Mouse (Mus musculus) liver, embryonic 16.5 days (tissue): ENCODE data around the gene Gm128. TPM values are rescaled to one million over a fixed set of nuclear protein-coding genes. Genes with fewer than 3 reads are reported as not detected.
"Not testable (repeated sequence)": the region's sequence is repeated elsewhere in the genome, so short reads cannot be mapped to it uniquely, and the experiment has no call there.

Source experiments
- ATAC-seq: fragments of 200-750 bp; cut with Nextera tagmentation; 2 replicates; pipeline ENCODE4 v1.8.0; 2017; ENCODE audit warnings: low read depth, mild to moderate bottlenecking, moderate number of reproducible peaks, moderate library complexity
- H3K27ac ChIP-seq: fragments of 300-500 bp; sonication (generic); 2 replicates; pipeline ENCODE4 v1.5.1; 2014; ENCODE audit warnings: mild to moderate bottlenecking, low read length
- H3K27me3 ChIP-seq: fragments of 300-500 bp; sonication (generic); 2 replicates; pipeline ENCODE4 v1.6.1; 2014; ENCODE audit warnings: low read depth, low read length, mixed read lengths; ENCODE audit not compliant: control insufficient read depth, insufficient read depth
- H3K36me3 ChIP-seq: fragments of 300-500 bp; sonication (generic); 2 replicates; pipeline ENCODE4 v1.6.1; 2014; ENCODE audit warnings: mild to moderate bottlenecking; ENCODE audit not compliant: control insufficient read depth, insufficient read depth
- H3K4me1 ChIP-seq: fragments of 300-500 bp; sonication (generic); 2 replicates; pipeline ENCODE4 v1.6.1; 2014; ENCODE audit warnings: low read depth, low read length, mixed read lengths; ENCODE audit not compliant: control insufficient read depth
- H3K4me2 ChIP-seq: fragments of 300-500 bp; sonication (generic); 2 replicates; pipeline ENCODE4 v1.6.1; 2014; ENCODE audit warnings: low read depth, low read length, mixed read lengths
- H3K4me3 ChIP-seq: fragments of 300-500 bp; sonication (generic); 2 replicates; pipeline ENCODE4 v1.5.1; 2014; ENCODE audit warnings: low read depth, mild to moderate bottlenecking, low read length
- H3K9ac ChIP-seq: fragments of 300-500 bp; sonication (generic); 2 replicates; pipeline ENCODE4 v1.6.1; 2014; ENCODE audit warnings: low read depth, low read length
- H3K9me3 ChIP-seq: fragments of 300-500 bp; sonication (generic); replicated peaks from 2 replicates; pipeline ENCODE4 v1.6.1; 2016; ENCODE audit warnings: low read length; ENCODE audit not compliant: control insufficient read depth
- WGBS: fragments of 180-500 bp; shearing (Covaris S2); extraction: QIAGEN DNeasy Blood & Tissue Kit; methylation state at CpG from one replicate; pipeline ENCODE4 v1.1.7; 2014; ENCODE audit not compliant: insufficient replicate concordance; 5-methylcytosine and 5-hydroxymethylcytosine counted together
- polyA plus RNA-seq: library from polyadenylated mRNA; unstranded; fragments of >200 nt; fragmentation: Nextera tagmentation; extraction: Ambion mirVana; gene quantifications from 2 replicates; pipeline ENCODE4 v1.2.1, GENCODE M21; 2015

Gene Gm128
- polyA plus RNA-seq, 1 experiment from 2014 or later: 0.07 TPM

DNA sequence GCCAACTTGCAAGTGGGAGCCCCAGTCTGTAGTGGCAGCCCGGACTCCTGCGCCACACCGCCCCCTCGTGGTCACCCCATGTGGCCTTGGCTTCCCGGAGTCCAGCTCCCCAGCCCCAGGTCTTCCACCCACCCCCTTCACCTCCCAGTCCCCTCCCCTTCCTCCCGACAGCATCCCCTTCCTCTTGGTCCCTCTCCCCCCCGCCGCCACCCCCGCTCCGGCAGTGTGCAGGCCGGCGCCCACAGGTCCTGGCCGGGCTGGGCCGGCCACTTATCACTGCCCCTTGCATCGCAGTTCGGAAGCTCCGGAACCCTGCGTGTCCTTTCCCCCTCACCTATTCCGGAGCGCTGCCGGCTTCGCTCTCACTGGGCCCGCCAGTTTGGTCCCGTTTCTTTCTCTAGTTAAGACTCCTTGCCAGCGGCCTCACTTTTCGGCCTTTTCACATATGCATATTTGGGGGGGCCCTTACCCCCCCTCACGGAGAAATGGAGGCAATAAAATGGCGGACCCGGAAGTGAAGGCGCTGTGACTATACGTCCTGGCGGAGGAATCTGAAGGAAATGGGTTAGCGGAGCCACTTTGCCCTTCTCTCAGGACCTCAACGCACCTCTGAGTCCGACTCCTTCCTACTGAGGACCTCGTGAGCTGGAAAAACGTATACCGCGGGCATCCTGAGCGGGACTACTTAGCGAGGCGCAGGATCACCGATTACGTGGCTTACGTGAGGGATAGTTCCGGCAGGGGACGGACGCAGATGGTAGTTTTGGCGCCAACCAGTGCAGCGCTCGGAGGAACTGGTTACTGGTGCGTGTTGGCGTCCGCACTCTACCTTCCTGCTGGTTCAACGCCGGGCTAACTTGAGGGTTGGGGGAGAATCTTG, 23.9 kb downstream of the Gm128 start, which contains the start of gene Gabpb2:
Gene Gabpb2, minus strand, starts transcription at position 662 of the 880 bp plus-strand sequence.
- peak within 1 kb of the TSS; percentile 95 for H3K27ac ChIP-seq
- peak; percentile 85 for ATAC-seq
- under 1% methylated on average over 55 of the region's 56 CpGs for WGBS
- no peaks in the 10 kb centered on the region for H3K27me3 ChIP-seq
- H3K9ac ChIP-seq: peak within 1 kb of the TSS; percentile 94
- H3K36me3 ChIP-seq: peaks cover 12% of the 10 kb centered on the region
- H3K4me1 ChIP-seq: peaks cover 24% of the 10 kb centered on the region
- no peaks in the 10 kb centered on the region for H3K9me3 ChIP-seq
- H3K4me2 ChIP-seq: peak within 1 kb of the TSS; percentile 78
- H3K4me3 ChIP-seq: peak within 1 kb of the TSS; percentile 93

DNA sequence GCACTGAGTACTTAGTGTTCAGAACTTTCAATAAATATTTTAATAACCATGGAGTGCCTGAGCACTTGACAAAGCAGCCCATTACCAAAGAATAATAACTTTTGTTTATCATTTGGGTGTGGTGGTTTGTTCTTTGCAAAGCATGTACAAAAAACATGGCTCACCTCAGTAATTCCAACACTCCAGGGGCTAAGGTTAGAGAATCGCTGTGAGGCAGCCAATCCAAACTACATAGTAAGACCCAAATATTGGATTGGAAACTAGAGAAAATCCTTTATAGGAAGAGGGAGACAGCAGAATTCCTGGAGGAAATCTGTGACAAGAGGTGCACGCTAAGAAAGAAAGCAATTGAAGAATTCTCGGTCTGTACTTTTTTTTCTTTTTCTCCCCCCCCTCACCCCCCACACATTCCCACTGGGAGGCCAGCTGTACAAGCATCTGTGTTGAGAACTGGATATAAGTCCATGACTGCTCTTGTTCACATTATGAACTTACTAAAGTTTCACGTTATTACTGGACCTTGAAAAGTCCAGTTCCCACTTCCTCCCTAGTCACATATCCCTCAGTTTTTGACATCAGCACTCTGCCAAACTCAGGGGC, 24.6 kb downstream of the Gm128 start:
- H3K4me1 ChIP-seq: peaks cover 24% of the 10 kb centered on the region
- 14% methylated on average over 4 of the region's 4 CpGs for WGBS
- peak overlapping the region; percentile 93 for H3K4me3 ChIP-seq
- no peaks in the 10 kb centered on the region for H3K9me3 ChIP-seq
- H3K27me3 ChIP-seq: no peaks in the 10 kb centered on the region
- H3K9ac ChIP-seq: peak overlapping the region; percentile 94
- peak overlapping the region; percentile 78 for H3K4me2 ChIP-seq
- no peak for ATAC-seq
- peak overlapping the region; percentile 95 for H3K27ac ChIP-seq
- peaks cover 12% of the 10 kb centered on the region for H3K36me3 ChIP-seq

DNA sequence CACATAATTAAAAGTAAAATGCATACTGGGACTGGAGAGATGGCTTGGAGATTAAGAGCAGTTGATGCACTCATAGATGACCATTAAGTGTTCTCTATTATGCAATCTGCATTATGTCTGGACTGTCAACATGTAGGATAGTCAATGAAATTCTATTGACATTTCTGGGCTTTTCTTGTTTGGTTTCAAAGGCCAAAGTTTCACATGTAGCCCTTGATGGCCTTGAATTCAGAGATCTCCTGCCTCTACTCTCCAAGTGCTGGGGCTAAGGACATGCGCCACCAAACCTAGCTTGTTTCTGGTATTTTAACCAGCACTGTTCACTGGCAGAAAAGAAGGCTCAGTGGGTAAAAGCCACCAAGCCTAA, 27.8 kb downstream of the Gm128 start:
- peak; percentile 6; the same call in 1 of the 2 replicates for ATAC-seq
- H3K36me3 ChIP-seq: peaks cover 14% of the 10 kb centered on the region
- WGBS: 70% methylated on average over 1 of the region's 1 CpGs
- no peak overlapping the region for H3K4me2 ChIP-seq
- H3K4me1 ChIP-seq: peaks cover 22% of the 10 kb centered on the region
- peak overlapping the region; percentile 77 for H3K27ac ChIP-seq
- H3K4me3 ChIP-seq: no peak overlapping the region
- H3K27me3 ChIP-seq: no peaks in the 10 kb centered on the region
- H3K9me3 ChIP-seq: no peaks in the 10 kb centered on the region
- no peak overlapping the region for H3K9ac ChIP-seq

- not testable (repeated sequence) for H3K4me3 ChIP-seq, H3K27ac ChIP-seq, H3K9ac ChIP-seq, H3K9me3 ChIP-seq, H3K27me3 ChIP-seq, H3K4me2 ChIP-seq, ATAC-seq
- Histone ChIP-seq H3K4me1 (peaks cover 17% of the 10 kb centered on the region), H3K36me3 (peaks cover 19% of the 10 kb centered on the region)
- WGBS: 90% methylated on average over 7 of the region's 10 CpGs
Measured at GRCm38 (mm10) chr3:95212889-95213608, 28.3 kb downstream of the Gm128 start.

GRCm38 (mm10) chr3:95210585-95210984, 30.8 kb downstream of the Gm128 start:
- Histone ChIP-seq H3K9ac (no peak overlapping the region), H3K27me3 (no peaks in the 10 kb centered on the region), H3K36me3 (peaks cover 25% of the 10 kb centered on the region), H3K4me2 (no peak overlapping the region), H3K4me1 (peaks cover 6% of the 10 kb centered on the region; the same call in 1 of the 2 replicates), H3K4me3 (no peak overlapping the region), H3K27ac (no peak overlapping the region), H3K9me3 (no peaks in the 10 kb centered on the region)
- no peak for ATAC-seq
- 88% methylated on average over 2 of the region's 2 CpGs for WGBS

DNA sequence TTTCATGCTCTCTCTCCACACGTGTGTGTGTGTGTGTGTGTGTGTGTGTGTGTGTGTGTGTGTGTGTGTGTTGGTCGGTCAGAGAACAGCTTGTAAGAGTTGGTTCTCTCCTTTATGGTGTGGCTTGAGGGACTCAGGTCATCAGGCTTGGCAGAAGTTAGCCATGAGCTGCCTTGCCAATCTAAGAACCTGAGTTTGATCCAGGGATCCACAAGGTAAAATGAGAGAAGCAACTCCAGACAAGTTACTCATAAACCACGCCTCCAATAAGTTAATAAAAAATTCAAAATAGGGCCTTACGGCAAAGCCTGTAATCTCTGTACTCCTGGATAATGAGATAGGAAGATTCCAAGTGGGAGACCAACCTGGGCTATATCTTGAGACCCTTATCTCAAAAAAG, 33.1 kb downstream of the Gm128 start:
- no peaks in the 10 kb centered on the region for H3K27me3 ChIP-seq
- H3K4me3 ChIP-seq: no peak overlapping the region
- WGBS: 92% methylated on average over 4 of the region's 4 CpGs
- H3K27ac ChIP-seq: no peak overlapping the region
- peaks cover 36% of the 10 kb centered on the region for H3K36me3 ChIP-seq
- H3K9me3 ChIP-seq: no peaks in the 10 kb centered on the region
- no peak overlapping the region for H3K4me2 ChIP-seq
- no peak overlapping the region for H3K9ac ChIP-seq
- no peak for ATAC-seq
- H3K4me1 ChIP-seq: no peaks in the 10 kb centered on the region; the same call in 1 of the 2 replicates

DNA sequence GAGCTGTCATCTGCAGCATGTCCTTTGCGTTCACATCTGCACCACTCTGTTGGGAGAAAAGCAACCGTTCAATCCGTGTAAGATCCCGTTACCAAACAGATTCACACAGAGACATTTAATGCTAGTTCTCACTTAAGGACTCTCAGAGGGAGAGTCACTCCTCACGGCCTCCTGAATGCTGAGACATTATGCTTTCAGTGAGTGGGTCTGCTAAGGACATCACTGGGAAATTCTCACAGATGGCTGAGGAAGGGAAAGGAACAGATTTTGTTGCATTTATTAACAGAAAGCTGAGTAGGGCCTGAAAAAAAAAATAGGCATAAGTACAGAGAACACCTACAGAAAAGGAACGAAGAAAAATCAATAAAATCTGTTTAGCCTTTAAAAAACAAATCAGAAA, 37.5 kb downstream of the Gm128 start:
- Histone ChIP-seq H3K36me3 (peaks cover 70% of the 10 kb centered on the region), H3K9me3 (no peaks in the 10 kb centered on the region), H3K4me2 (no peak overlapping the region), H3K9ac (no peak overlapping the region), H3K27me3 (no peaks in the 10 kb centered on the region), H3K4me1 (no peaks in the 10 kb centered on the region), H3K27ac (no peak overlapping the region), H3K4me3 (no peak overlapping the region)
- no peak for ATAC-seq
- WGBS: 88% methylated on average over 6 of the region's 6 CpGs

DNA sequence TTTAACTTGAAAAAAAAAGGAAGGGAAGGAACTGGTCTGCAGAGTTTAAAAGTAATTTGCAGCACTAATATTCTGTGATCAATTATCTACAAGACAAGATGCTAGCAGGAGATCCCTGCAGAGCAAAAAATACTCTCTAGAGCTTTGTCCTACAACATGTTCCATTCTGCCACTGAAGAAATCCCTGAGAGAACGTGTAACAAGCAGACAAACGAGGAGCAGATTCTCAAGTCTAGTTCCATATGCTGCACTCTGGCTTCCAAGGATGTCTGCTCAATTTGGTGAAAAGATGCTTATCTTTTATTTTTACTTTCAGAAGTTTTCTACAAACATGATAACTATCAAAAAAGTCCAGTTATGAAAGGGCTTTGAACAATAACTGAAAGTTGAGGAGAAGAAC, 40.8 kb downstream of the Gm128 start:
- 76% methylated on average over 2 of the region's 2 CpGs for WGBS
- H3K27me3 ChIP-seq: no peaks in the 10 kb centered on the region
- no peak overlapping the region for H3K4me3 ChIP-seq
- H3K4me1 ChIP-seq: no peaks in the 10 kb centered on the region
- no peaks in the 10 kb centered on the region for H3K9me3 ChIP-seq
- H3K9ac ChIP-seq: no peak overlapping the region
- ATAC-seq: no peak
- H3K4me2 ChIP-seq: no peak overlapping the region
- no peak overlapping the region for H3K27ac ChIP-seq
- peaks cover 80% of the 10 kb centered on the region for H3K36me3 ChIP-seq
